ENCODE assay signal across 8 mouse cellular contexts in genomic region chr13:63430206-63430605, GRCm38 (mm10).
DNase-seq lines count a peak whose midpoint lies in the region; ATAC-seq and TF ChIP-seq lines count a peak whose summit lies in the region.

No protein-coding gene starts in this region.

- TF ChIP-seq CTCF in MEL (IDR thresholded peaks at IDR 0.05 in 2 of 3, conservative IDR thresholded peaks at IDR 0.05 in 1 of 3; ENCODE audit: control insufficient read depth in 1 of 3, insufficient read depth in 1 of 3, low read depth in 2 of 3, low read length in 3 of 3, poor library complexity in 1 of 3, severe bottlenecking in 1 of 3): no peak

- no peak for ATAC-seq in heart, embryonic 14.5 days (ENCODE audit: insufficient number of reproducible peaks, insufficient read depth, low FRiP score, low read depth)
- peak; percentile 9; the same call in 1 of the 2 replicates for ATAC-seq in hindbrain, embryonic 13.5 days (ENCODE audit: low FRiP score)
- no peak; the same call in 1 of the 2 replicates for ATAC-seq in midbrain, embryonic 15.5 days (replicated peaks)

- no peak for DNase-seq in heart, adult 11 months
- no peak for DNase-seq in MEL (ENCODE audit: low read depth, low spot score)
- no peak for DNase-seq in right cerebral cortex, adult 18-20 months
- no peak for DNase-seq in thymus, postnatal 0 days (ENCODE audit: low spot score)
- DNase-seq in left cerebral cortex, postnatal 10 days (ENCODE audit: extremely low spot score in 1 of 2, low spot score in 2 of 2): no peak

- no peak for TF ChIP-seq EP300 in MEL (IDR thresholded peaks at IDR 0.05; ENCODE audit: low read depth in 1 of 2, low read length in 2 of 2)

- peak overlapping the region in 1 of 2 experiments; percentile 99; a peak in 1 of 4 replicates for H3K27ac ChIP-seq in heart, embryonic 14.5 days (replicated peaks in 1 of 2; ENCODE audit: control insufficient read depth in 1 of 2, insufficient read depth in 1 of 2, low read depth in 2 of 2, low read length in 2 of 2)
- H3K27ac ChIP-seq in MEL (ENCODE audit: control insufficient read depth, low read depth, low read length): peak overlapping the region; percentile 11; the same call in 1 of the 2 replicates
- H3K27ac ChIP-seq in hindbrain, embryonic 13.5 days: peak overlapping the region; percentile 96
- peak overlapping the region; percentile 91 for H3K27ac ChIP-seq in midbrain, embryonic 15.5 days

- intact Hi-C loops in left cerebral cortex, postnatal 10 days (cut with DNase I): loop anchor here (5.0 kb wide), 1 partner anchor 132 kb away; no protein-coding TSS in a partner anchor

- TF ChIP-seq POLR2A in MEL (IDR thresholded peaks at IDR 0.05; ENCODE audit: control insufficient read depth in 1 of 2, insufficient read depth in 1 of 2, low read depth in 1 of 2, low read length in 2 of 2, poor library complexity in 1 of 2): no peak

- peaks cover 0 to 2% of the 10 kb centered on the region in 2 experiments; a peak in 1 of 4 replicates for H3K4me1 ChIP-seq in heart, embryonic 14.5 days (ENCODE audit: control insufficient read depth in 2 of 2, insufficient read depth in 2 of 2, low read length in 2 of 2)
- H3K4me1 ChIP-seq in MEL (ENCODE audit: control insufficient read depth in 1 of 2, insufficient read depth in 2 of 2, low read length in 2 of 2): peaks cover 0 to 4% of the 10 kb centered on the region in 2 experiments; a peak in 1 of 4 replicates
- H3K4me1 ChIP-seq in hindbrain, embryonic 13.5 days (replicated peaks): peaks cover 9% of the 10 kb centered on the region
- H3K4me1 ChIP-seq in midbrain, embryonic 15.5 days: peaks cover 8% of the 10 kb centered on the region; the same call in 1 of the 2 replicates

- no peak for TF ChIP-seq RAD21 in MEL (IDR thresholded peaks at IDR 0.05; ENCODE audit: low read depth, low read length)

- WGBS in heart, embryonic 14.5 days: 67% methylated on average over 9 of the region's 9 CpGs
- 80% methylated on average over 9 of the region's 9 CpGs for WGBS in hindbrain, embryonic 13.5 days
- 79% methylated on average over 9 of the region's 9 CpGs for WGBS in midbrain, embryonic 15.5 days

- no peaks in the 10 kb centered on the region for H3K36me3 ChIP-seq in heart, embryonic 14.5 days (ENCODE audit: control insufficient read depth, insufficient read depth, low read length)
- H3K36me3 ChIP-seq in MEL (ENCODE audit: control insufficient read depth in 1 of 2, insufficient read depth in 2 of 2, low read length in 2 of 2): peaks cover 0 to 10% of the 10 kb centered on the region in 2 experiments; a peak in 2 of 4 replicates
- no peaks in the 10 kb centered on the region for H3K36me3 ChIP-seq in hindbrain, embryonic 13.5 days
- H3K36me3 ChIP-seq in midbrain, embryonic 15.5 days (replicated peaks): no peaks in the 10 kb centered on the region

- H3K27me3 ChIP-seq in heart, embryonic 14.5 days (ENCODE audit: control insufficient read depth, insufficient read depth, low read length): no peaks in the 10 kb centered on the region
- H3K27me3 ChIP-seq in MEL (ENCODE audit: control insufficient read depth in 1 of 2, insufficient read depth in 2 of 2, low read length in 2 of 2): peaks cover 0 to 1% of the 10 kb centered on the region in 2 experiments; a peak in 2 of 4 replicates
- H3K27me3 ChIP-seq in hindbrain, embryonic 13.5 days: no peaks in the 10 kb centered on the region
- no peaks in the 10 kb centered on the region for H3K27me3 ChIP-seq in midbrain, embryonic 15.5 days (replicated peaks)

- peak overlapping the region; percentile 73 for H3K9ac ChIP-seq in heart, embryonic 14.5 days (ENCODE audit: low read length)
- peak overlapping the region; percentile 71 for H3K9ac ChIP-seq in MEL (ENCODE audit: control insufficient read depth, low read depth, low read length, poor library complexity, severe bottlenecking)
- H3K9ac ChIP-seq in hindbrain, embryonic 13.5 days: peak overlapping the region; percentile 75
- peak overlapping the region; percentile 64 for H3K9ac ChIP-seq in midbrain, embryonic 15.5 days

- no peaks in the 10 kb centered on the region for H3K9me3 ChIP-seq in heart, embryonic 14.5 days (ENCODE audit: control insufficient read depth, low read length)
- H3K9me3 ChIP-seq in MEL (replicated peaks; ENCODE audit: insufficient read depth, low read length): no peaks in the 10 kb centered on the region
- H3K9me3 ChIP-seq in hindbrain, embryonic 13.5 days: no peaks in the 10 kb centered on the region
- no peaks in the 10 kb centered on the region for H3K9me3 ChIP-seq in midbrain, embryonic 15.5 days

- peak overlapping the region; percentile 77 for H3K4me2 ChIP-seq in heart, embryonic 14.5 days (ENCODE audit: low read length)
- peak overlapping the region; percentile 56 for H3K4me2 ChIP-seq in hindbrain, embryonic 13.5 days
- H3K4me2 ChIP-seq in midbrain, embryonic 15.5 days: peak overlapping the region; percentile 67

- H3K4me3 ChIP-seq in heart, embryonic 14.5 days (ENCODE audit: control insufficient read depth in 1 of 2, insufficient read depth in 1 of 2, low read depth in 1 of 2, low read length in 2 of 2): peak overlapping the region; percentile 71 to 87; a peak in 3 of 4 replicates
- H3K4me3 ChIP-seq in MEL (ENCODE audit: control insufficient read depth in 1 of 2, insufficient read depth in 1 of 2, low read depth in 2 of 2, low read length in 2 of 2): peak overlapping the region; percentile 88 to 89
- peak overlapping the region; percentile 61 for H3K4me3 ChIP-seq in hindbrain, embryonic 13.5 days
- H3K4me3 ChIP-seq in midbrain, embryonic 15.5 days: peak overlapping the region; percentile 66

- H3K79me2 ChIP-seq in MEL (ENCODE audit: control insufficient read depth, insufficient read depth, low read length, poor library complexity): peaks cover 5% of the 10 kb centered on the region

TF ChIP-seq in MEL, 35 proteins besides CTCF, POLR2A, EP300 and RAD21:
- peak; percentile 58 for TF ChIP-seq USF1 (IDR thresholded peaks at IDR 0.05; ENCODE audit: low read depth, low read length)
- no peak for TF ChIP-seq SIN3A (IDR thresholded peaks at IDR 0.05; ENCODE audit: low read length)
- no peak for TF ChIP-seq BHLHE40 (IDR thresholded peaks at IDR 0.05; ENCODE audit: borderline replicate concordance, low read depth, low read length)
